Mouse (Mus musculus) telencephalon, adult 2 months (tissue): ENCODE data around the gene Hrc.
"Not testable (repeated sequence)": the region's sequence is repeated elsewhere in the genome, so short reads cannot be mapped to it uniquely, and the experiment has no call there.

Source experiments
- DNase-seq: peaks from one replicate; pipeline ENCODE4 v3.0.0-alpha.2; 2011; ENCODE audit warnings: low read depth, low spot score

The Hrc gene

DNA sequence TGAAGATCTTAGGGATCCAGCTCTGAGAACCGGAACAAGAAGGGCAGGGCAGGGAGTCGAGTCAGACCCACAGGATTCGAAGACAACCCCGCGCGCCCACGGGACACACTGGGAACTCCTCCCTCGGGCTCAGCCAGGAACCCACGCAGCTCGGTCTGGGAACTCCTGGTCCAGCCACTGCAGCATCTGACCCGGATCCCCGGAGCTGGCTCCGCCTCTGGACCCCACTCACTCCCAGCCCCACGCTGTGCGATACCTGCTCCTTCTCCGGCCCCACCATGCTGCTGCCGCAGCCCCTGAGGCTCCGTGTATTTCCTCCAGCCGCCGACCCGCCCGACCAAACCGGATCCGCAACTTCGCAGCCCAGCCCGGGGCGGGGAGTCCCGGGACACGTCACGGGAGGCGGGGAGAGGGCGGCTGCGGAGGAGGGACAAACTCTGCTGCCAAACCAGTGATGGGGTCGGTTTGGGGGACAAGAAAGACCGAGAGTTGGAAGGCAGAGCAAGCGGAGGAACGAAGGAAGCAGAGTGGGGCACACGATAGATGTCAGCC, 1.6 kb upstream of the Hrc start, which contains the start of gene Trpm4:
Gene Trpm4 (minus strand): TSS at position 350 of the 552 bp plus-strand sequence.
- DNase-seq = no peak

DNA sequence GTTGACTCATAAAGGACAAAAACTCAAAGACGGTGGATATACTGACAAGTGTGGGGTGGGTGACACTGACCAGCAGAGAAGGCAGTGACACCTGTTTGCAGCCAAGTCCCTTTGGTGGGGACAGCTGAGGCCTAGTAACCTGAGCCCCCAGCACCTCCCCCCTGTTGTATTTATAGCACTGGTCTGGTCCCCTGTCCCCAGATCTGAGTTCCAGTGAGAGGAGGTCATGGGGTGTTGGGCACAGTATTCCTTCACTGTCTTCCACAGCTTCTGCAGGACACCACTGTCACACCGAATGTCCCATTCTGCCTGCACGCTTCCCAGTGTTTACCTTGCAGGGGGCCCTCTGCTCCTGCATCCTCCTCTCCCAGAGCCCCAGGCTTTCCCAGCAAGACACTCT, 485 bp upstream of the Hrc start:
- no peak for DNase-seq

DNA sequence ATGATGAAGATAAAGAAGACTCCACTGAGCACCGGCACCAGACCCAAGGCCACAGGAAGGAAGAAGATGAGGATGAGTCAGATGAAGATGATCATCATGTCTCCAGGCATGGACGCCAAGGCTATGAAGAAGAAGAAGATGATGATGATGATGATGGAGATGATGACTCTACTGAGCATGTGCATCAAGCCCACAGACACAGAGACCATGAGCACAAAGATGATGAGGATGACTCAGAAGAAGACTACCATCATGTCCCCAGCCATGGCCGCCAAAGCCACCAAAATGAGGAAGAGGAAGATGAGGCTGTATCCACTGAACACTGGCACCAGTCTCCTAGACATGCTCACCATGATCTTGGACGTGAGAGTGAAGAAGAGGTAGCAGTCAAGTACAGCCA, 1.2 kb downstream of the Hrc start:
- no peak for DNase-seq

DNA sequence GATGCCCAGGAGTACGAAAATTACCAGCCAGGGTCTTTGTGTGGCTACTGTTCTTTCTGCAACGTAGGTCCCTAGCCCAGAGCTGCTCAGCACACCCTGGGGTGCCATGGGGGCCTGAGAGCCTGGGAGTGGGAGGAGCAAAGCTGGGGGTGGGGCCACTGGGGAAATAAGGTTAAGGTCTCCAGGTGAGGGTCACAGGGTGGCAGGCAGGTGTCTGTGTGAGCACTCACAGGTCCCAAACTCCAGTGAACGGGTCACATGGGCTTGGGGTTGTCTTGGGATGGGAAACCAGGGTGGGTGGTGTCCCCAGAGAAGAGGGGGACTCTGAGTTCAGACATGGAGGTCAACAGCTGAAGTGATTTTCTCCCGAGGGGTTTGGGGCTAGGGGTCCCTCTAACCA, 2.4 kb downstream of the Hrc start:
- no peak for DNase-seq

DNA sequence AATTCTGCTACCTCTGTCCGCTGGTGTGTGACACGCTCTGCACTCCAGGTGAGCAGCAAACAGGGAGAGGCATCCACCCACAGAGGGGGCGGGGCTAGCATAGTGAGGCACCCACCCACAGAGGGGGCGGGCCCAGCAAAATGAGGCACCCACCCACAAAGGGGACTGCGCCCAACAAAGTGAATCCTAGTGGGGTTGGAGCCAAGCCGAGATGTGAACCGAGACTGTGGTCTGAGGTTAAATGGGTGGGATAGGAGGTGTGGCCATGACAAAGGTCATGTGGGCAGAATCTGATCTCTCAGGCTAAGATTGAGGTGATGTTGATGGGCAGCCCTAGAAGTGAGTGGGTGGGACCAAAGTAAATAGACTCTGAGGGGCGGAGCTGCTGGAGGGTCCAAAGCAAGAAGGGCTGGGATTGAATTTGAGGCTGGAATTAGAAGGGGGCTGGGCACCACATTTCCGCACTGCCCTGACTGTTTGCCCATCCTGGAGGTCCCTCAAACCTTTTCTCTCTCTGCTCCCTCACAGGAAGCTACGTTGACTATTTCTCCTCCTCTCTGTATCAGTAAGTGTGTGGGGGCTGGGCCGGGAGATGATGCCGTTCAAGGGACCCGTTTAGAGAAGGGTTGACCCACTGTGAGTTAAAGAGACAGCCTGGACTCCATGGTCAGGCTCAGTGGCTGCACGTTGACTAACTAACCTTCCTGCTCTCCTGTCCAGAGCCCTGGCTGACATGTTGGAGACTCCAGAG, 3.2 kb downstream of the Hrc start:
- DNase-seq = no peak

DNA sequence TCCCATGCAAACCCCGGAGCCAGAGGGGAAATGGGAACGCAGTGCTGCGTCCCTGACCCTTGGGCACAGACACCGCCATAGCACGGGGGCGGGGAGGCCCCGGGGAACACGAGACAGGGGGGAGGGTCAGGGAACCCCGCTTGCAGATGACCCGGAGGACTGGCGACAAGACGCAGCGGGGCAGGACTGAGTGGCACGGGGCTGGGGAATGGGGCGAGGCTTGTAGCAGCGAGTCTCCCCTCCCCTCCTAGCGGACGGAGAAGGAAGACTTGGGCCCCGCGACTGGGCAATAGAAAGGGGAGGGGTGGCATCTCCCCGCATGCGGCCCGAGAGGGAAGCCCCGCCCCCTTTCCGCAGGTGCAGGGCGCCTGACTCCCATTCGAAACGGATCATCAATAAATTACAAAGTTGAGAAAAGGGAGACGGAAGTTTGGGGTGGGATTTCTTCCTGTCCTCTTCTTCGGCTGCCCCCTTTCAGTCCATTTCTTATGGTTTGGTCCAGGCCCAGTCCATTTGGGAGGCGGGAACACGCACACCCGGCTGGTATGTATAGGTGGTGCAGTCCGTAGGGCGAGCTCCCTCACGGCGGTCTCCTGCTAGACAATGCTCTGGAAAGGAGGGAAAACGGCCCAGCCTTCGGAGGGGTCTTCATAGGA, 4.4 kb downstream of the Hrc start:
- DNase-seq = no peak

DNA sequence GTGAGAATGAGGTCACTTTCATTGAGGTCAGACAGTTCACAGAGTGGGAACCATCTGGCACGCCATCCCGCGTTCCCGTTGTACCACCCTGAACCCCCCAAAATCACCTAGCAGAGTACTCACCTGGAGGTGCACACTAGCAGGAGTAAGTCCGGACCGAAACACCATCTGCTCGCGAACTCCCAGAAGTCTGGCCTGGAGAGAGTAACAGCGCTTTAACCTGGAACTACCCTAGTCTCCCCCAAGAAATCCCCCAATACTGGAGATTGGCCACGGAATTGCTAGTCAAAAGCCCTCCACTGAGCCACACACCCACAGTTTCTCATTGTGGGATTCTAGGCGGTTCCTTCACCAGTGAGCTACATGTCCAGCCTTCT, 5.0 kb downstream of the Hrc start:
- DNase-seq = no peak

DNA sequence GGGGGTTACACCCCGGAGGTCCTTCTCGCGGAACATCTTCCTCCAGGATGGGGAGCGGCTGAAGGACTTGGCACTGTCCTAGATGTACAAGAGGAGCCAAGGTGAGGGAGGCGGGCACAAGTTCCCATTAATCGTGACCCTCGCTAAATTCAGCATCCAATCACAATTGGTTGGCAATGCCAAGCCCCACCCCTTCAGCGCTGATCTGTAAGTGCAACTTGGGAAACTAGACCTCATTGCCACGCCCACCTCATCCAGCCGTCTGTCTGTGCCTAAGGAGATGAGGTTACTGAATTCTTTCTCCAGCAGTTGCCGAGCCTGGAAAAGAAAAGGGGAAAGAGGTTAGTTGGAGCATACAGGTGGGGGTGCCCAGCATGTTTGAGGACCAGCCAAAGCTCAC, 5.6 kb downstream of the Hrc start:
- DNase-seq = no peak

DNA sequence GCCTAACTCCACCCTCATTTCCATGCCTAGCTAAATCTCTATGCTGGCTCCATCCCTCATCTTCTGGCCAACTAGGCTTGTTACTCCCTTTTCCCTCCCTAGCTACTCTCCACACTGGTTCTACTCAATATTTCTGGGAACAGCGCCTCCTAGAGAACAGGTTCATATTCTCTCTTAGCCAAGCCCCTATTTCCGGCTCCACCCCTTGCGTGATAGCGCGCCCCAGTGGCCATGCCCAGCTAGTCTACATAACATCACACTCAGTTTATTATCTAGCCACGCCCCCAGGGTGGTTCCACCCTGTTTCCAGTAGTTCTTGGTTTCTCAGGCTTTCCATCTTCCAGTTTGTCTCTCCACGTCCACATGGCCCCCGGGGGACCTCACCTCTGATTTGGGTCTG, 6.2 kb downstream of the Hrc start:
- peak; percentile 83 for DNase-seq

DNA sequence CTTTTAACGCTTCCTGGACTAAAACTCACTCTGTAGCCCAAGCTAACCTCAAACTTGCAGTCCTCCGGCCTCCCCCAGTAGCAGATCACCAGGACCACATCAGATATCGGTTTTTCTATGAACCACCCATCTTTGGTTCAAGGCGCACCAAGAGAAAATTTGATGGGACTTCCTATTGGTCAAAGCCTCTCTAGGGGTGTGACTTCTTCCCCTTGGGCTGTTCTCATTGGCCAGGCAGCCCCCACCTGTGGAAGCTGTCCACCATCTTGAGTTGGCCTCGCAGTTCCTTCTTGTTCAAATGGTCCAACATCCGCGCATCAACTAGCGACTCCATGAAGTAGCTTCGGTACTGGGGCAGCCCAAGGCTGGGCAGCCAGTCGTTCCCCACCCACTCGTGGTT, 7.0 kb downstream of the Hrc start:
- DNase-seq = no peak

DNA sequence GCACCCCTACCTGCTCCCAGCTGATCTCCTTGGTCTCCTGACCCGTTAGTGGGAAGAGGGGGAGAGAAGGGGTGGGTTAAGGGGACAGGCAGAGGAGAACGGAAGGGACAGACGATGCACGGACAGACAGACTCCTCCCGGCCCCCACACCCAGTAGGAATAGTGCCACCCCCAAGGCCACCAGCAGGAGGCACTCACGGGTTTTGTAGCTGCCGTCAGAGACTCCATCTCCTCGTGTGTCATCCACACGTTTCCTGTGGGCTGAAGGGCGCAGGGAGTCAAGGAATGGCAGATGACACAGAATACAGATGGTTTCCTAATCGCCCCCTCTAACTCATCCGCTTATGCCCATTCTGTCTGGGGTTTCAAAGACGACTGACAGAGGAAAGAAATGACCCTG, 8.5 kb downstream of the Hrc start:
- no peak for DNase-seq

DNA sequence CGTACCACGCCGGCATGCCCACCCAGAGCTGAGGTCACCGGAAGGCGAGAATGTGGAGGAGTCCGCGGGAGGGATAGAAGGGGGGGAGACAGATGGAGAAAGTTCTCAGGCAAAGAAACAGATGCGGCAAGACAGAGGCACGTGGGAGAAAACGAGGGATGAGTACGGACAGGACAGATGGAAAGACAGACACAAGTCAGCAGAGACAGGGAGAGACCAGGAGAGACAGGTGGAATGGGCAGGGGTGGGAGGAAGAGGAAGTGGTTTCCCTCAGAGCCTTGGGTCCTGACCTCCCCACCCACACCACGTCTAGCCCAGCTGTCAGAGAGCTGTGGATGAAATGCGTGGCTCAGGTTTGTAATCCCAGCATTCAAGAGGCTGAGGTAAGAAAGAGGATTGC, 11.8 kb downstream of the Hrc start:
- no peak for DNase-seq

DNA sequence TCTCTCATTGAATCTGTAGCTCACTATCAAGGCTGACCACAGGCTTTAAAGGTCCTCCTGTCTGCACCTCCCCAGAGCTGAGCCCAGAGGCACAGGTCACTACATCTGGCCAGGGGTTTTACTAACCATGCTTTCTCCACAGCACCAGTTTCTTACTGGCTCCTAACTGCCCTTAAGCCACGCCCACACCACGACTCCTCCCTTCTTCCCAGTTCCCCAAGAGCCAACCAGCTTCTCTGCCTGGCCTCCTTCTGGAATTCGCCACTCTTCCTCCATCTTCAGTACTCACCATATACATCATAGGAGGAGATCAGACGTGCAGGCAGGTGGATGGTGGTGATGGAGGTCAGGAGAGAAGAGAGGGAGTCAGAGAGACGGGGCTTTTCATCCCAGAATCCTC, 18.0 kb downstream of the Hrc start:
- no peak for DNase-seq

DNA sequence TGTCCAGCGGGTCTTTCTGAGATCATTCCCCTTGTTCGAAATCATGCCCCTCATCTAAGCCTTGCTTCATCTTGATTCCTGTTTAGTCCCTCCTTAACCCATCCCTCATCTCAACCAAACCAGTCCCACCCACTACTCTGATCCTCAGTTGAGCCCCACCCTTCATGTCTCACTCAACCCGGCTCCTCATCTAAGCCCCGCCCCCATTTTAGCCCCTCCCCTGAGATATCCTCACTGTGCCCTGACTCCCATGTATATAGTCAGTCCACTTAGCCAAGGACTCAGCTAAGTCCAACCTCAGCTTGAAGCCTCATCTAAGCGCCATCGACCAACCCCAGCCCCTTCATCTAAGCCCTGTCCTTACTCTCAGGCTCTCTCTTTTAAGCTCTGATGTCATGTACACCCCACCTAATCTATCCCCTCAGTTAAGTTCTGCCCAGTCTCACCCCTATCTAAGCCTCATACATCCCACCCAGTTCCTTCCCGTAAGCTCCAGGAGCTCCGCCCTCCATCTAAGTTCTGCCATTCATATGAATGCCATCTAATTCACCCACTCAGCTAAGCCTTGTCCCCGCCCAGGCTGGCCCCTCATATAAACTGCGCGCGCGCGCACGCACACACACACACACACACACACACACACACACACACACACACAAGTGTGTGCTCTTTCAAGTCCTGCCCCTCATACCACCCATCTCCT, 20.4 kb downstream of the Hrc start:
- no peak for DNase-seq

DNA sequence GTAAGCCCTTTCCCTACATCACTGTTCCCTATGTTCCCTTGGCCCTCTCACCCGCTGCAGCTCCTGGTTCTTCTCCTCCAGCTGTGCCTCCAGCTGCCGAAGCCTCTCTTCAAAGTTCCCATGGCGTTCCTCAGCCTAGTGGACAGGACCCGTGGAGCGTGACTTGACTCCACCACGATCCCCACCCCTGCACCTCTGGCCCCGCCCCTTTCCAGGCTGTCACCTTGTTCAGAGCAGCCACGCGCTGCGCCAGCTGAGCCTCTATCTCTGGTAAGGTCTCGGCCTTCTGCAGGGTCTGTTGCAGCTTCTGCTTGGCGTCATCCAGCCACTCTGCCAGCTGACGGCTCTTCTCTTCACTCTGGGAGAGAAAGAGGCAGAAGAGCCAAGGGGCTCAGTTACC, 21.0 kb downstream of the Hrc start:
- no peak for DNase-seq

DNA sequence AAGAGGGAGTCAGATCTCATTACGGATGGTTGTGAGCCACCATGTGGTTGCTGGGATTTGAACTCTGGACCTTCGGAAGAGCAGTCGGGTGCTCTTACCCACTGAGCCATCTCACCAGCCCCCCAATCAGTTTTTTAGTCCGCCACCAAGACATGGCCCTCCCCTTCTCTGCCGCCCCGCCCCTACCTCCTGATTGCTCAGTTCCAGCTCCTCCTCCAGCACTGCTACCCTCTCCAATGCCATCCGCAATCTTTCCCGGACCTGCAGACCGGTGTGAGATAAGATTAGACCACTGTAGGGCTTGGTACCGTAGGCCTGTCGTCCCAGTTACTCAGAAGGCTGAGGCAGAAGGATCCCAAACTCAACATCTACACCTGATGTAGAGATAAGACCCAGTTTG, 24.0 kb downstream of the Hrc start:
- not testable (repeated sequence) for DNase-seq

DNA sequence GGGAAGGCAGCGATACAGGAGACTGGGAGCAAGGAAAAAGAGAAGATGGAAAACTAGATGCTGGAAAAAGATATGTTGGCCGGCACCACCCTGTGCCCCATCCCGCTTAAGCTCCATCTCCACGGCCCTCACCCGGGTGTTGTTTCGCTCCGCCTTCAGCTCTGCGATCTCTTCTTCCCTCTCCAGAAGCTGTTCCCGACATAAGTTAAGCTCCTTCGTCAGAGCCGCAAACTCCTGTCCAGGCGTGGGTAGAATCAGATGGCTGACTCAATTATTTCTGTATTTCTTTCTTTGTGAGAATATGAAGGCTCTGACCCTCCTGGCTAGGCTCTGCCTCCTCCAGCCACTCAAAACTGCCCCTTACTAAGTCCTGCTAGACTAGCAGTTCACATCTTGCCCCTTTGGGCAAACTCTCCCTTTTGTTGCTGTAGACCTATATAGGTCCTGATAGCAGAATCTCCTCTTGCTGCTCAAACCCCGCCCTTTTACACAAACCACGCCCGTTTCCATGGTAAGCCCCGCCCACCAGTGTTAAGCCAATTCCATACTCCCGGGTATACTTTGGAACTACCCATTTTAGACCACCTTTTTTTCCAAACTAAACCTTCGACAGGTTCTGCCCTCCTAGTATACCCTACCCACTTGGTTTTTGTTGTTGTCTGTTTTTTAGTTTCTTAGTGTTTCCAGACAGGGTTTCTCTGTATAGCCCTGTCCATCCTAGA, 25.5 kb downstream of the Hrc start:
- no peak for DNase-seq

DNA sequence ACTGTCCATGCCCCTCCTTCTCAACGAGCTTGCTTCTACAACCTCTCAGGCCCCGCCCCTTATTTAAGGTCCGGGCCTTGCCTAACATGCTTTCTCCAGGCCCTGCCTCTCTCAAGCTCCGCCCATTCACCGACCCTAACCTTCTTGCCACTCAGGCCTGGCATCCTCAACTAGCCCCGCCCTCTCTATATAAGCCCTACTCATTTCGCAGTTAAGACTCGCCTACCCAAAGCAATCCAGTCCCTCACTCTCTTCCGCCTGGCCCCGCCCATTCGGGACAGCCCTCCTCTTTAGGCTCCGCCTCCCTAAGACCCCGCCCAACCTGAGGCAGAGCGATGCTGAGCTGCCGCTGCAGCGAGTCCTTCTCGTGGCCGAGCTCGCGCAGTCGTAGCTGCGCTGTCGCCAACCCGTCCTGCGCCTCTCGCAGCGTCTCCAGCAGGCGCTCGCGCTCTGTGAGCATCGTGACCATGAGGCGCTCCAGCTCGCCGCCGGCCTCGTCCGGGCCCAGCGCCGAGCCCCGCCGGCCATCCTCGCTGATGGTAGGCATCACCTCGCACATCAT, 26.2 kb downstream of the Hrc start:
- DNase-seq = peak; percentile 77

DNA sequence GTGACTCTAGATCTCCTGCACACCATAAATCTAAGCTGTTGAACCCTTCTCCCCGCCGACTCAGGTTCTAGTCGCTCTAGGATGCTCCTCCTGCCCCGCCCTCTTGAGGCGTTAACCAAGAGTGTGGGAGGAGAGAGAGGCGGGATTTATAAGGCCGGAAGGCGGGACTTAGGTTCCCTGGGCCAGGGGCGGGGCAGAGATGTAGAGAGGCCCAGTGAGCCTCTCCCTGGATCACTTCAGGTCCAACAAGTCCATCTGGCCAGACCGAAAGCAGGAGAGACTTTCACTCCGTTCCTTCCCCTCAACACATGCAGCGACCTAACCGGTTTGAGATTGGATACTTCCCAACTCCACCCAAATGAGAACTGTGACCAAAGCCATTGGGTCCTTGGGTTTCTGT, 27.7 kb downstream of the Hrc start:
- DNase-seq = no peak

DNA sequence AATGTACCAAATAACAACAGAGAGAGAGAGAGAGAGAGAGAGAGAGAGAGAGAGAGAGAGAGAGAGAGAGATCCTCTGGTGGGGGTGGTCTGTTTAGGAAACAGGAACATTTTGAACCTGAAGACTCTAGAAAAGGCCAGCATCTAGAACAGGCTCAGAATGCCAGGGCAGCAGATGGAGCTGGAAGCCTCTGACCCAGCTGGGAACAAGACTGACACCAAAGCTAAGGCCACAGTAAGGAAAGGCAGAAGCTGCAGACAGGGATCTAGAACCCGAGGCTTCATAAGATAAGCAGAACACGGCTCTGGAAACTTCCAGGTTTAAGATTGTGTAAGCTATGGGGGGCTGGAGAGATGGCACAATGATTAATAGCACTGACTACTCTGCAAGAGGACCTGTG, 28.9 kb downstream of the Hrc start:
- no peak for DNase-seq

DNA sequence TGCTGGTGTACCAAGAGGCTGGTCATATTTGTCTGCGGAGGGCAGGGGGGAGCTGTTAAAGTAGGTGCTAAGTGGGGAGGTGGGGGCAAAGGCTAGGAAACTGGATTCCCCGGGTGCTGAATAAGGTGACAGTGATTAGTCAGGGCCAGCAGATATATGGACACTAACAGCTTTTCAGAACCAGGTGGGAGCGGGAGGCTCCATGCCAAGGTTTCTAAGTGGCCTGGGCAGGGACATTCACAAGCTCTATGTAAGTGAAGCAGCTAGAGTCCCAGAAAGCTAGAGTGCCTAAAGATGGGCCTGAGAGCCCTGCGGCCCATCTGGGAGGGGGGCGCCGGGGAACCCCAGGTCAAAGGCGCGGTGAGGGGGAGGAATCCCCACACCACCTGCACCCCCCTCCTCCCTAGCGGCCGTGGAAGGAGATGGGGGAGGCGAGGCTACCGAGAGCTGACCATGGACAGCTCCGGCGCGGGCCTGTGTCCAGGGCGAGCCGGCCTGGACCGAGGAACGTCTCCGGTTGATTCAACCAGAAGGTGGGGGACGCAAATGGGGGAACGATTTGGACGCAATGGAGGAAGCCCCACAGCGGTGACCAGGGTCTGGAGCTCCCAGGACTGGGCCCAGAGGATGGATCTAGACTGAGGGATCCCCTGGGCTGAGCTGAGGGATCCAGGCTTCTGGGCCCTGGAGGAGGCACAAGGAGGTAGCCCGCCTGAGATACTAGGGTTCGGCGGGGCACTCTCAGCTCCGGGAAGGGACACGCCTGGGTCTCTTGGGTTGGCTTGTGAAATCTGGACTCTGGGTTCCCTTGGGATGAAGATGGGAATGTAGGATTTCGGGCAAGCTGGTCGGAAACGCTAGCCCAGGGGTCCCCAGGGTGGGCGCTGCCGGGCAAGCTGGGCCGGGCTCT, 30.9 kb downstream of the Hrc start:
- DNase-seq = no peak
